Mouse (Mus musculus): ENCODE results near the gene Impdh1. TPM values are rescaled to one million over a fixed set of nuclear protein-coding genes. Genes with fewer than 3 reads are reported as not detected.
"Not testable (repeated sequence)": the region's sequence is repeated elsewhere in the genome, so short reads cannot be mapped to it uniquely, and the experiment has no call there.

Gene Impdh1
- total RNA-seq (2021) = 10 to 100 TPM; 21.5 to 26.3 TPM

- DNase-seq = peak; percentile 79 to 85
- intact Hi-C loops (cut with DNase I) = loop anchor here (2.0 kb wide), 1 partner anchor 25 kb away; no protein-coding TSS in a partner anchor
Observed at GRCm38 (mm10) chr6:29215881-29216501, at the start of gene Impdh1. TSS of gene Impdh1 (minus strand) at chr6:29216364.

GRCm38 (mm10) chr6:29264456-29264781 is 48.3 kb upstream of the Impdh1 start:
- intact Hi-C loops (cut with DNase I) = no loop called here
- DNase-seq = no peak

- peak; percentile 46 to 47 for DNase-seq
- intact Hi-C loops (cut with DNase I) = no loop called here
Observed at GRCm38 (mm10) chr6:29263650-29264455, 47.7 kb upstream of the Impdh1 start.

- intact Hi-C loops (cut with DNase I) = no loop called here
- no peak for DNase-seq
Observed at GRCm38 (mm10) chr6:29261831-29262230, 45.7 kb upstream of the Impdh1 start.

GRCm38 (mm10) chr6:29259418-29259817 is 43.3 kb upstream of the Impdh1 start:
- intact Hi-C loops (cut with DNase I) = no loop called here
- no peak for DNase-seq

- intact Hi-C loops (cut with DNase I) = no loop called here
- no peak for DNase-seq
Observed at GRCm38 (mm10) chr6:29247072-29247471, 30.9 kb upstream of the Impdh1 start.

- intact Hi-C loops (cut with DNase I) = no loop called here
- DNase-seq = no peak
Observed at GRCm38 (mm10) chr6:29246585-29246984, 30.4 kb upstream of the Impdh1 start.

GRCm38 (mm10) chr6:29246183-29246582 is 30.0 kb upstream of the Impdh1 start:
- intact Hi-C loops (cut with DNase I) = no loop called here
- no peak for DNase-seq

- intact Hi-C loops (cut with DNase I) = no loop called here
- DNase-seq = no peak
Observed at GRCm38 (mm10) chr6:29245272-29246120, 29.3 kb upstream of the Impdh1 start.

- intact Hi-C loops (cut with DNase I) = no loop called here
Observed at GRCm38 (mm10) chr6:29242265-29242664, 26.1 kb upstream of the Impdh1 start.

GRCm38 (mm10) chr6:29241697-29242096 is 25.5 kb upstream of the Impdh1 start:
- DNase-seq = no peak
- intact Hi-C loops (cut with DNase I) = loop anchor here (2.0 kb wide), 2 partner anchors 25 to 71 kb away; partner anchors contain the start of gene Impdh1

More at GRCm38 (mm10) chr6:29242265-29242664, 26.1 kb upstream of the Impdh1 start:
- DNase-seq = no peak

- intact Hi-C loops (cut with DNase I) = loop anchor here (1.0 to 2.0 kb wide), 4 partner anchors 24 to 70 kb away; partner anchors contain the start of genes Fam71f2 and Impdh1
- peak; percentile 62 to 67 for DNase-seq
Observed at GRCm38 (mm10) chr6:29240806-29241205, 24.6 kb upstream of the Impdh1 start.

- intact Hi-C loops (cut with DNase I) = no loop called here
- DNase-seq = no peak
Observed at GRCm38 (mm10) chr6:29234272-29234671, 18.1 kb upstream of the Impdh1 start.

GRCm38 (mm10) chr6:29233710-29234109 is 17.5 kb upstream of the Impdh1 start:
- intact Hi-C loops (cut with DNase I) = no loop called here
- no peak for DNase-seq

- intact Hi-C loops (cut with DNase I) = no loop called here
- DNase-seq = no peak
Observed at GRCm38 (mm10) chr6:29232321-29232720, 16.2 kb upstream of the Impdh1 start.

GRCm38 (mm10) chr6:29231799-29232198 is 15.6 kb upstream of the Impdh1 start:
- DNase-seq = no peak
- intact Hi-C loops (cut with DNase I) = no loop called here

GRCm38 (mm10) chr6:29230386-29230785 is 14.2 kb upstream of the Impdh1 start:
- intact Hi-C loops (cut with DNase I) = no loop called here
- DNase-seq = no peak

GRCm38 (mm10) chr6:29229265-29229913 is 13.2 kb upstream of the Impdh1 start:
- DNase-seq = no peak
- intact Hi-C loops (cut with DNase I) = no loop called here

- DNase-seq = not testable (repeated sequence)
- intact Hi-C loops (cut with DNase I) = loop anchor here (2.0 kb wide), 1 partner anchor 23 kb away; no protein-coding TSS in a partner anchor
Observed at GRCm38 (mm10) chr6:29217717-29218116, 1.6 kb upstream of the Impdh1 start.

GRCm38 (mm10) chr6:29215181-29215580 is 983 bp downstream of the Impdh1 start:
- no peak for DNase-seq
- intact Hi-C loops (cut with DNase I) = no loop called here

Measured in heart, postnatal 36 days (tissue).